Comparison of ENCODE assay signal across 13 mouse cellular contexts in the genomic region with DNA sequence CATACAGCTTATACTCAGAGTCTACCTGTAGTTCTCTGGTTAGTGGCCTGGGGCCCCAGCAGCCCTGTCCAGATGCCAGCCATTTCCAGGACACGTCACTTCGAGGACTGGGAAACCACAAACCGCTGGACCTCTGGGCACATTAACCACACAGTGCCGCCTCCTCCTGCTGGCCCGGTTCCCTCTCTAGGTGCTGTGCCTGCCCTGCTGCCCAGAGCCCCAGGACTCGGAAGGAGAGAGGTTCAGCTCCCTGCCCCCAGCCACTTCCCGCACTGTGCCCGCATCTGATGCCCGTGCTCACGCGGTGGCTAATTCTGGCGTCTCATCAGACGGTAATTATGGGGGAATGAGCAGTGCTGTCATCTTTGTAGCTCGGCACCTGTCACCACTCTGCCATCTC. TPM values are rescaled to one million over a fixed set of nuclear protein-coding genes. Genes with fewer than 3 reads are reported as not detected.
DNase-seq lines count a peak whose midpoint lies in the region; ATAC-seq and TF ChIP-seq lines count a peak whose summit lies in the region.
"Had no signal": no experiment of that assay in that cellular context is flagged by ENCODE, and none has a peak within 500 bp of the region (broad histone marks: within the 10 kb centered on the region; RNA-seq: fewer than 3 reads in every experiment).

No protein-coding gene starts in this region.

- H3K4me2 ChIP-seq in kidney, embryonic 14.5 days (replicated peaks; ENCODE audit: low read depth, low read length): no peak overlapping the region
- no peak overlapping the region for H3K4me2 ChIP-seq in intestine, postnatal 0 days (replicated peaks; ENCODE audit: low read depth)
- H3K4me2 ChIP-seq: embryonic facial prominence, embryonic 12.5 days; lung, embryonic 14.5 days had no signal

- no peaks in the 10 kb centered on the region for H3K9me3 ChIP-seq in kidney, embryonic 14.5 days (ENCODE audit: control insufficient read depth, low read length)
- no peaks in the 10 kb centered on the region for H3K9me3 ChIP-seq in intestine, postnatal 0 days (ENCODE audit: control insufficient read depth)
- H3K9me3 ChIP-seq: embryonic facial prominence, embryonic 12.5 days had no signal

- TF ChIP-seq POLR2A in cortical plate, adult 2 months (IDR thresholded peaks at IDR 0.05; ENCODE audit: extremely low read depth, insufficient read depth, low read length): no peak

- H3K9ac ChIP-seq in kidney, embryonic 14.5 days (ENCODE audit: low read depth, low read length): no peak overlapping the region
- no peak overlapping the region for H3K9ac ChIP-seq in intestine, postnatal 0 days (ENCODE audit: low read depth, low read length)
- H3K9ac ChIP-seq: embryonic facial prominence, embryonic 12.5 days; lung, embryonic 14.5 days had no signal

- H3K36me3 ChIP-seq in kidney, embryonic 14.5 days (ENCODE audit: control insufficient read depth, insufficient read depth, low read length): no peaks in the 10 kb centered on the region
- H3K36me3 ChIP-seq in intestine, postnatal 0 days (ENCODE audit: control insufficient read depth, insufficient read depth): no peaks in the 10 kb centered on the region
- H3K36me3 ChIP-seq: embryonic facial prominence, embryonic 12.5 days had no signal

- no peak overlapping the region for H3K27ac ChIP-seq in kidney, embryonic 14.5 days (ENCODE audit: low read depth, low read length)
- peak overlapping the region; percentile 16; the same call in 1 of the 2 replicates for H3K27ac ChIP-seq in cortical plate, adult 2 months (ENCODE audit: insufficient read depth, low read length)
- H3K27ac ChIP-seq in intestine, postnatal 0 days (ENCODE audit: low read depth, low read length): no peak overlapping the region
- H3K27ac ChIP-seq: embryonic facial prominence, embryonic 12.5 days; gastrocnemius, adult 2 months had no signal

- TF ChIP-seq CTCF in cortical plate, adult 2 months (IDR thresholded peaks at IDR 0.05; ENCODE audit: extremely low read depth, insufficient read depth, low read length): no peak
- TF ChIP-seq CTCF in intestine, postnatal 0 days (IDR thresholded peaks at IDR 0.05; ENCODE audit: low read depth): no peak

- 31% methylated on average over 14 of the region's 14 CpGs for WGBS in kidney, embryonic 14.5 days
- WGBS in intestine, postnatal 0 days: 65% methylated on average over 14 of the region's 14 CpGs

- peaks cover 35% of the 10 kb centered on the region for H3K27me3 ChIP-seq in kidney, embryonic 14.5 days (ENCODE audit: control insufficient read depth, insufficient read depth, low read length)
- peaks cover 40% of the 10 kb centered on the region for H3K27me3 ChIP-seq in intestine, postnatal 0 days (replicated peaks; ENCODE audit: control insufficient read depth, insufficient read depth, low read length)

- peaks cover 16% of the 10 kb centered on the region; the same call in 1 of the 2 replicates for H3K4me1 ChIP-seq in kidney, embryonic 14.5 days (ENCODE audit: control insufficient read depth, insufficient read depth, low read length)
- H3K4me1 ChIP-seq in cortical plate, adult 2 months (ENCODE audit: control insufficient read depth, insufficient read depth, low read length): peaks cover 20% of the 10 kb centered on the region
- no peaks in the 10 kb centered on the region for H3K4me1 ChIP-seq in intestine, postnatal 0 days (replicated peaks; ENCODE audit: control insufficient read depth, insufficient read depth, low read length)

- no peak overlapping the region for H3K4me3 ChIP-seq in kidney, embryonic 14.5 days (ENCODE audit: low read length)
- no peak overlapping the region for H3K4me3 ChIP-seq in cortical plate, adult 2 months (ENCODE audit: insufficient read depth, low read length)
- H3K4me3 ChIP-seq in intestine, postnatal 0 days (ENCODE audit: low read depth, low read length): no peak overlapping the region
- H3K4me3 ChIP-seq: embryonic facial prominence, embryonic 12.5 days; gastrocnemius, adult 2 months had no signal

- ATAC-seq in kidney, embryonic 14.5 days (ENCODE audit: low FRiP score, low TSS enrichment): no peak
- no peak for ATAC-seq in intestine, postnatal 0 days

- DNase-seq in adrenal gland, postnatal 14 days: peak; percentile 30
- DNase-seq in adrenal gland, adult 8-10 months: no peak
- peak; percentile 42 for DNase-seq in kidney, adult 18-20 months
- DNase-seq in 3134 (ENCODE audit: extremely low read depth, insufficient read length, low spot score): peak; percentile 75
- no peak for DNase-seq in thymus, adult 18-20 months
- DNase-seq: gastrocnemius, adult 2 months; left cerebral cortex, postnatal 4 days; lung, embryonic 14.5 days; thymus, postnatal 4 days had no signal

RNA-seq across cellular contexts. Expression of gene Srcin1, which starts 12.3 kb away (rescaled TPM):
- 9.2 and 10.1 TPM in 2 replicates for total RNA-seq in adrenal gland, postnatal 14 days (2021)
- 10 to 100 TPM; 10.7 to 37.6 (median 19.9) TPM for total RNA-seq in adrenal gland, adult 8-10 months (2022)
- 0.97 and 1.1 TPM in 2 replicates for polyA plus RNA-seq in kidney, embryonic 14.5 days (2014; fragmentation: Nextera tagmentation; extraction: Ambion mirVana)
- 141 and 146 TPM in 2 replicates for polyA plus RNA-seq in cortical plate, adult 2 months (2012; rRNA removed)
- polyA plus RNA-seq in intestine, postnatal 0 days (2015; fragmentation: Nextera tagmentation; extraction: Ambion mirVana): 0.18 and 0.24 TPM in 2 replicates

Comparison
In these comparisons a context has a peak if more than half of its experiments do, and no peak if none do; other contexts are left out.
1. DNase-seq: peak in adrenal gland, postnatal 14 days (single experiment), kidney, adult 18-20 months (single experiment) and 3134 (single experiment); none in adrenal gland, adult 8-10 months (single experiment) and thymus, adult 18-20 months (0 of 2).
2. RNA of gene Srcin1, which starts 12.3 kb away (polyA plus RNA-seq): 141 to 146 TPM in cortical plate, adult 2 months; 0.97 to 1.1 TPM in kidney, embryonic 14.5 days and 0.18 to 0.24 TPM in intestine, postnatal 0 days; every median in the first group is over 10 times any median in the second.